Mouse (Mus musculus) cerebellum, adult 9-11 months (tissue): ENCODE data around the gene Mrps14.

ENCODE experiments used
- DNase-seq: peaks from one replicate; pipeline ENCODE4 v3.0.0; 2022

Mrps14 gene

GRCm38 (mm10) chr1:160194529-160195336 lies at the start of gene Mrps14:
Gene Mrps14, plus strand, starts transcription at chr1:160195215.
- DNase-seq, result peak; percentile 100

GRCm38 (mm10) chr1:160145606-160146005 lies 49.4 kb upstream of the Mrps14 start:
- no peak for DNase-seq

GRCm38 (mm10) chr1:160147274-160147673 lies 47.7 kb upstream of the Mrps14 start:
- DNase-seq, result no peak

GRCm38 (mm10) chr1:160149291-160149906 lies 45.6 kb upstream of the Mrps14 start:
- DNase-seq, result no peak

GRCm38 (mm10) chr1:160150726-160151125 lies 44.3 kb upstream of the Mrps14 start:
- no peak for DNase-seq

- DNase-seq, result no peak
These were observed 41.5 kb upstream of the Mrps14 start, which contains the start of gene Tnn for GRCm38 (mm10) chr1:160153480-160153879. Gene Tnn, minus strand, starts transcription at chr1:160153580.

- no peak for DNase-seq
These were observed 36.8 kb upstream of the Mrps14 start for GRCm38 (mm10) chr1:160158190-160158589.

GRCm38 (mm10) chr1:160166600-160166999 lies 28.4 kb upstream of the Mrps14 start:
- DNase-seq, result no peak

GRCm38 (mm10) chr1:160176903-160177302 lies 18.1 kb upstream of the Mrps14 start:
- no peak for DNase-seq

- no peak for DNase-seq
These were observed 13.8 kb upstream of the Mrps14 start for GRCm38 (mm10) chr1:160181216-160181615.

GRCm38 (mm10) chr1:160184506-160184905 lies 10.5 kb upstream of the Mrps14 start:
- no peak for DNase-seq

GRCm38 (mm10) chr1:160195337-160195663 lies 285 bp downstream of the Mrps14 start:
- no peak for DNase-seq

- DNase-seq, result no peak
These were observed 10.5 kb downstream of the Mrps14 start for GRCm38 (mm10) chr1:160205486-160205885.

- DNase-seq, result no peak
These were observed 14.8 kb downstream of the Mrps14 start for GRCm38 (mm10) chr1:160209844-160210243.

- DNase-seq, result no peak
These were observed 15.6 kb downstream of the Mrps14 start for GRCm38 (mm10) chr1:160210566-160210965.

- no peak for DNase-seq
These were observed 16.6 kb downstream of the Mrps14 start for GRCm38 (mm10) chr1:160211597-160212122.

GRCm38 (mm10) chr1:160212123-160212691 lies 17.2 kb downstream of the Mrps14 start:
- DNase-seq, result peak; percentile 85

- DNase-seq, result peak; percentile 100
These were observed 18.0 kb downstream of the Mrps14 start, which contains the start of gene Cacybp for GRCm38 (mm10) chr1:160212703-160213669. Gene Cacybp, minus strand, starts transcription at chr1:160212875.

- DNase-seq, result no peak
These were observed 19.2 kb downstream of the Mrps14 start for GRCm38 (mm10) chr1:160214171-160214570.

- DNase-seq, result no peak
These were observed 22.9 kb downstream of the Mrps14 start for GRCm38 (mm10) chr1:160217898-160218297.

GRCm38 (mm10) chr1:160224093-160224492 lies 29.1 kb downstream of the Mrps14 start:
- no peak for DNase-seq

- DNase-seq, result no peak
These were observed 32.2 kb downstream of the Mrps14 start for GRCm38 (mm10) chr1:160227196-160227595.
